Comparison of ENCODE assay signal across 8 mouse cellular contexts in genomic region chr6:120193174-120193573, GRCm38 (mm10).
A peak's percentile ranks its signal among the peaks of the same experiment; 100 is the strongest.
DNase-seq lines count a peak whose midpoint lies in the region; TF ChIP-seq lines count a peak whose summit lies in the region.

No protein-coding gene starts in this region.

- no peak for TF ChIP-seq POLR2A in ES-Bruce4 (IDR thresholded peaks at IDR 0.05; ENCODE audit: insufficient read depth, low read length)
- no peak for TF ChIP-seq POLR2A in lung, adult 2 months (IDR thresholded peaks at IDR 0.05; ENCODE audit: borderline replicate concordance, extremely low read depth, low read depth, low read length)

- peak; percentile 86 to 94 for DNase-seq in adrenal gland, adult (ENCODE audit: inconsistent age in 2 of 2, low spot score in 1 of 2)
- peak; percentile 87 for DNase-seq in embryo, embryonic 10.5 days (ENCODE audit: low spot score)
- DNase-seq in heart, adult 9 months (ENCODE audit: low spot score in 2 of 2) = peak; percentile 68 to 89
- DNase-seq in layer of hippocampus, adult 18-20 months (ENCODE audit: low spot score in 2 of 2) = peak; percentile 65 to 88
- DNase-seq in lung, adult 2 months = peak; percentile 86
- peak; percentile 87 to 88 for DNase-seq in right cerebral cortex, adult 2 months (ENCODE audit: low spot score in 2 of 2)
- peak; percentile 78 to 84 for DNase-seq in urinary bladder, postnatal 36 days (ENCODE audit: low spot score in 2 of 2)

- no peaks in the 10 kb centered on the region for H3K36me3 ChIP-seq in ES-Bruce4 (ENCODE audit: control insufficient read depth, insufficient read depth, low read length, poor library complexity, severe bottlenecking)

- H3K4me1 ChIP-seq in ES-Bruce4 (ENCODE audit: control insufficient read depth, insufficient read depth, low read length) = peaks cover 10% of the 10 kb centered on the region
- H3K4me1 ChIP-seq in lung, adult 2 months (ENCODE audit: control insufficient read depth, insufficient read depth, low read length) = peaks cover 15% of the 10 kb centered on the region

- no peak overlapping the region for H3K27ac ChIP-seq in ES-Bruce4 (ENCODE audit: insufficient read depth, low read length)

- H3K4me3 ChIP-seq in ES-Bruce4 (ENCODE audit: low read depth, low read length) = no peak overlapping the region
- no peak overlapping the region for H3K4me3 ChIP-seq in lung, adult 2 months (replicated peaks; ENCODE audit: extremely low read depth, low read depth, low read length)

- H3K9me3 ChIP-seq in ES-Bruce4 (replicated peaks; ENCODE audit: control insufficient read depth, insufficient read depth, low read length, poor library complexity, severe bottlenecking) = no peaks in the 10 kb centered on the region

- 10% methylated on average over 5 of the region's 5 CpGs for WGBS in lung, adult 2 months

- 0 out of 2 replicates have a peak, but pooled peaks have one; percentile 41 for TF ChIP-seq EP300 in ES-Bruce4 (IDR thresholded peaks at IDR 0.05; ENCODE audit: insufficient read depth, low read depth, low read length)

- H3K9ac ChIP-seq in ES-Bruce4 (ENCODE audit: low read depth, poor library complexity, severe bottlenecking) = no peak overlapping the region

- no peaks in the 10 kb centered on the region for H3K27me3 ChIP-seq in ES-Bruce4 (ENCODE audit: control insufficient read depth, insufficient read depth, low read length, poor library complexity, severe bottlenecking)

- peak; percentile 93 for TF ChIP-seq CTCF in ES-Bruce4 (IDR thresholded peaks at IDR 0.05; ENCODE audit: low read depth, low read length)
- TF ChIP-seq CTCF in lung, adult 2 months (IDR thresholded peaks at IDR 0.05; ENCODE audit: insufficient read depth, low read length) = peak; percentile 97
